ENCODE assay signal across 13 mouse cellular contexts in the genomic region with DNA sequence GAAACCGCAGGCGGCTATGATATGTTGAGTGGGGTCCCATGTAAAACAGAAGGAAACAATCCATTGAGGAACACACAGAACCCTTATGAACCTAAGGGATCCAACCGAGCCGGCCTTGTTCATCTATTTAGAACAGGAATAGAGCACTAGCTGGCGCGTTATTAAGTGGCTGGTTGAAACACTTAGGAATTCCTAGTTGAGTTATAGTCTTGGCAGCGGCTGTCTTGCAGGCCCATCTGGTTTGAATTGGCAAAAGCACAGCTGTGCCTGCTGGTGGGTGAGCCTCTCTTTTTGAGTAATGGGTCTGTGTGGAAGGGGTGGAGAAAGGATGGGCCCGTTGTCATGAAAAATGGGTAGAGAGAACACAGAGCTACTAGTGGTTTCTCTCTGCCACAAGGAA.
DNase-seq lines count a peak whose midpoint lies in the region; ATAC-seq lines count a peak whose summit lies in the region.
"Had no signal": no experiment of that assay in that cellular context is flagged by ENCODE, and none has a peak within 500 bp of the region (broad histone marks: within the 10 kb centered on the region; RNA-seq: fewer than 3 reads in every experiment).

No protein-coding gene starts in this region.

- peaks cover 38% of the 10 kb centered on the region for H3K4me1 ChIP-seq in embryonic facial prominence, embryonic 13.5 days
- H3K4me1 ChIP-seq: heart, embryonic 13.5 days; intestine, embryonic 15.5 days; liver, embryonic 12.5 days had no signal

- H3K27me3 ChIP-seq in embryonic facial prominence, embryonic 13.5 days, result no peaks in the 10 kb centered on the region
- H3K27me3 ChIP-seq: heart, embryonic 13.5 days; intestine, embryonic 15.5 days; liver, embryonic 12.5 days had no signal

- peak overlapping the region; percentile 28 for H3K4me2 ChIP-seq in embryonic facial prominence, embryonic 13.5 days
- H3K4me2 ChIP-seq: heart, embryonic 13.5 days; intestine, embryonic 15.5 days; liver, embryonic 12.5 days had no signal

- no peaks in the 10 kb centered on the region for H3K9me3 ChIP-seq in embryonic facial prominence, embryonic 13.5 days
- H3K9me3 ChIP-seq: heart, embryonic 13.5 days; intestine, embryonic 15.5 days; liver, embryonic 12.5 days had no signal

- no peak overlapping the region for H3K9ac ChIP-seq in embryonic facial prominence, embryonic 13.5 days
- H3K9ac ChIP-seq: heart, embryonic 13.5 days; intestine, embryonic 15.5 days; liver, embryonic 12.5 days had no signal

- no peaks in the 10 kb centered on the region for H3K36me3 ChIP-seq in embryonic facial prominence, embryonic 13.5 days
- H3K36me3 ChIP-seq: heart, embryonic 13.5 days; intestine, embryonic 15.5 days; liver, embryonic 12.5 days had no signal

- ATAC-seq in embryonic facial prominence, embryonic 13.5 days (ENCODE audit: insufficient number of reproducible peaks, insufficient read depth, low FRiP score, low TSS enrichment, low read depth), result peak; percentile 56
- ATAC-seq in cerebellum, adult (ENCODE audit: insufficient number of reproducible peaks, low FRiP score, low TSS enrichment), result no peak
- ATAC-seq: intestine, embryonic 15.5 days; liver, embryonic 12.5 days had no signal

- peak; percentile 25 for DNase-seq in layer of hippocampus, adult 9-11 months
- no peak for DNase-seq in layer of hippocampus, postnatal 14 days (ENCODE audit: low spot score in 2 of 2)
- DNase-seq in embryo, embryonic 10 days (ENCODE audit: low spot score), result peak; percentile 57
- DNase-seq in mesoderm, embryonic 11.5 days (ENCODE audit: low read depth, low spot score), result peak; percentile 83
- no peak for DNase-seq in ovary, postnatal 36 days (ENCODE audit: low spot score)
- no peak for DNase-seq in urinary bladder, postnatal 10 days (ENCODE audit: low spot score)
- DNase-seq: right cerebral cortex, adult 18-20 months had no signal

- no peak overlapping the region for H3K4me3 ChIP-seq in embryonic facial prominence, embryonic 13.5 days
- H3K4me3 ChIP-seq: heart, embryonic 13.5 days; intestine, embryonic 15.5 days; layer of hippocampus, adult 2 months; liver, embryonic 12.5 days had no signal

- H3K27ac ChIP-seq in embryonic facial prominence, embryonic 13.5 days, result peak overlapping the region; percentile 64; the same call in 1 of the 2 replicates
- H3K27ac ChIP-seq: heart, embryonic 13.5 days; intestine, embryonic 15.5 days; layer of hippocampus, adult 2 months; liver, embryonic 12.5 days had no signal

- 30% methylated on average over 8 of the region's 8 CpGs for WGBS in embryonic facial prominence, embryonic 13.5 days

Comparison
In these comparisons a context has a peak if more than half of its experiments do, and no peak if none do; other contexts are left out.
1. DNase-seq: peak in layer of hippocampus, adult 9-11 months (single experiment), embryo, embryonic 10 days (single experiment) and mesoderm, embryonic 11.5 days (single experiment); none in layer of hippocampus, postnatal 14 days (0 of 2), ovary, postnatal 36 days (single experiment) and urinary bladder, postnatal 10 days (single experiment).